Mouse (Mus musculus) adrenal gland, postnatal 10 days (tissue): ENCODE measurements around the gene Add2. TPM values are rescaled to one million over a fixed set of nuclear protein-coding genes. Genes with fewer than 3 reads are reported as not detected.

Experiments
- DNase-seq: peaks from one replicate; pipeline ENCODE4 v3.0.0; 2021; ENCODE audit warnings: mixed read lengths
- total RNA-seq, 2 experiments: library from RNA; stranded (reverse); gene quantifications; 2 replicates each; pipeline ENCODE4 v1.2.3; 2021

Add2 gene
- total RNA-seq, 2 experiments from 2014 or later = 5.3 to 11.8 TPM

DNA sequence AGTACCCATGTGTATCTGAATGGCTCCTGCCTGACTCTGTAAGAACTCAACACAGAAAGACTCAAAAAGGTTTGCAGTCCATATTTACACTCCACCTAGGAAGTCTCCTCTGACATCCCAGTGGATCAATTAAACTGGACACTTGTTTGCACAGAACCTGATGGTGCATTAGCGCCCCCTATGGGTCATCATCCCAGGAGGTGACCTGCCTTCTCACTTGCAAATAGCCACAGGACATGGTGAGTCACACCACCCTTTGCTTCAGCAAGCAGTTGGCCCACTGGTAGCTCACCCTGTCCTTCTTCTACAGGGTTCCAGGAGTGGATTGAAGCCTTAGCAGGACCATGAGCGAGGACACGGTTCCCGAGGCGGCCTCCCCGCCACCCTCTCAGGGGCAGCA is 57.0 kb downstream of the Add2 start:
- DNase-seq = peak; percentile 83

GRCm38 (mm10) chr6:86086851-86087571 is 58.5 kb downstream of the Add2 start:
- DNase-seq = peak; percentile 22

- no peak for DNase-seq
Observed at GRCm38 (mm10) chr6:86087813-86088212, 59.3 kb downstream of the Add2 start.

- DNase-seq = no peak
Observed at GRCm38 (mm10) chr6:86094202-86094838, 65.8 kb downstream of the Add2 start.

- DNase-seq = no peak
Observed at GRCm38 (mm10) chr6:86095518-86095917, 67.0 kb downstream of the Add2 start.

DNA sequence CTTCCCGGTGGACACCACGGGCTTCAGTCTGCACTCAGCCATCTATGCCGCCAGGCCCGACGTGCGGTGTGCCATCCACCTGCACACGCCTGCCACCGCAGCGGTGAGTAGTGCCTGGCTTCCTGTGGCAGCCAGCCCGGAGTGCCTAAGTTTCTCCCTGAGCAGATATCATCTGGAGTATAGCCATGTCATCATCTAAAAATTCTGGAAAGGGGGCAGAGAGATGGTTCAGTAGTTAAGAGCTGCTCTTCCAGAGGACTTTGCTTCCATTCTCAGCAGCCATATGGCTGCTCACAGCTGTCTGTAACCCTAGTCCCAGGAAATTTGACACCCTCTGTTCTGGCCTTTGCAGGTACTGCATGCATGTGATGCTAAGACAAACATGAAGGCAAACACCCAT is 68.3 kb downstream of the Add2 start:
- DNase-seq = no peak

DNA sequence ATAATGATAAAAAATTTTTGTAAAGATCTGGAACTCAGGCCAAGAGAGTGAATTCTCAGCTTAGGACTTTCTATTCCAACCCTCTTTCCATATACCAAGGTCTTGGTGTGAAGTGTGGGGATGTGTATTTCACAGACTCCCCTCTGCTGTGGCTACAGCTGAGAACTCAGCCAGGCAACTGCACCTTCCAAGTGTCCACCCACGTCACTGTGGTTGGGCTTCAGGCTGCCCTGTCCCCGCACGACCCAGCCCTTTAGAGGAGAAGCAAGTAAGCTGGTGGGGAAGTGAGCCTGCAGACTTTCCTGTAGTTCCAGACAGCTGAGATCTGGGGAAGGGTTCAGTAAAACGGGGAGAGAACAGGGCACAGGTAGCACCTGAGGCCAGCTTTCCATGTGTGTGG is 68.7 kb downstream of the Add2 start:
- DNase-seq = no peak

DNA sequence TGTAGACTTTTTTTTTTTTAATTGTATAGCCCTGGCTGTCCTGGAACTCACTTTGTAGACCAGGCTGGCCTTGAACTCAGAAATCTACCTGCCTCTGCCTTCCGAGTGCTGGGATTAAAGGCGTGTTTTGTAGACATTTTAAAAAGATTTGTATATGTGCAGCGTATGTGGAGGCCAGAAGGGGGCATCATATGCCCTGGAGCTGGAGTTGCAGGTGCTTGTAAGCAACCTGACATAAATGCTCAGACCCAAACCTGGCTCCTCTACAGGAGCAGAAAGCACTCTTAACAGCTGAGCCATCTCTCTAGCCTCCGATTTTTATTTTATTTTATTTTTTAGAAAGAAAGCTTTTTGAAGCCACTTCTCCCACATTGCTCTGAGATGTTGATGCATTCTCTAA is 70.5 kb downstream of the Add2 start:
- no peak for DNase-seq

GRCm38 (mm10) chr6:86101451-86101850 is 73.0 kb downstream of the Add2 start:
- no peak for DNase-seq

DNA sequence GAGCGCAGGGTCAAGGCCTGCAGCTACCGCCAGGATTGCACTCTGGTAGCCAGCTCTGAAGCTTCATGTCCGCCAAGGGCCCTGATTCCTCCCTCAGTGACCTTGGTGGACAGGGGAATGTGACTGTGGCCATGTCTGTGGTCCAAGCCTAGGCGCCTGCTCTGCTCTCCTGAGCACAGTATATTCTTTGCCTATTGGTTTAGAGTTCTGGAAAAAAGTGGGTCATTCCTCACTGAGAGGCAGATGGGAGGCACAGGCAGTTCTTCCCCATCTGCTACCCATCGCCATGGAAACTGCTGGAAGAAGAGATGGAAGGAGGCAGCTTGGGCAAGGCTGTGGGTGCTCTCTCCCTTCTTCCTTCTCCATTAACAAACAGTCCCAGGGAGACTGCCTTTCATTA is 74.4 kb downstream of the Add2 start:
- DNase-seq = no peak

- no peak for DNase-seq
Observed at GRCm38 (mm10) chr6:86103614-86104013, 75.1 kb downstream of the Add2 start.

- no peak for DNase-seq
Observed at GRCm38 (mm10) chr6:86104719-86105118, 76.2 kb downstream of the Add2 start.

- DNase-seq = no peak
Observed at GRCm38 (mm10) chr6:86106045-86106444, 77.6 kb downstream of the Add2 start.

GRCm38 (mm10) chr6:86107101-86107500 is 78.6 kb downstream of the Add2 start:
- no peak for DNase-seq

DNA sequence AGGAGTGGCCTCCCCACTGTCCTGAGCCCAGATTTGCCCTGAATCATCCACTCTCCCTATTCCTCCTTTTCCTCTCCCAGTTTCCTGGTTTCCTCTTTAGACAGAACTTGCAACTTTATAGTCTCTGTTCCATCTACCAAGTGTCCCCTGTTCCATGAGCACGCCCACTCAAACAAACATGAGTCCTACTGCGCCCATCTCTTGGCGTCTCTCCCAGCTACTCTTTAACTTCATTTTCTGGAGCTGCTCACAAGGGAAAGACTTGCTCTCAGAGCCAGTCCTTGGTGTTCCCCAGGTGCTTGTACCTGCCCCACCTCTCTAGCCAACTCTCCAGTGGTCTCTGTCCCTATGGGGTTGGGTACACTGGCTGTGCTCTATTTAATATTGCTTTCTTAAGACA is 87.4 kb downstream of the Add2 start:
- DNase-seq = no peak

- no peak for DNase-seq
Observed at GRCm38 (mm10) chr6:86123057-86123456, 94.6 kb downstream of the Add2 start.

DNA sequence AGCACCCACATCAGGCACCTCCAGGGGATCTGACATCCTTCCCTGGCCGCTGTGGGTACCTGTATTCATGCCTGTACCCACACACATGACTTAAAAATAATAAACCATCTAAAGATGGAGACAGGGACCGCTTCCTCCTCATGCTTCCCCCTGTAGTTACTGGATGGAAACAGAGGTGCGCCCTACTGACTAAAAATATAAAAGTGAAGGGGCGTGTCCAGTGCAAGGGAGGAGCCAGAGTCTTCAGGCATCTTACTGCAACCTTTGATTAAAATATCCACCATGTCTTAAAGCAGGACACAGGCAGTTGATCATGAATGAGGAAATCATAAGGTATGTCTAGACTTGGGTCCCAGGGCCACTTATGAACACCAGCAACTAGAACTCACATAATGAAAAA is 97.3 kb downstream of the Add2 start:
- DNase-seq = no peak

- DNase-seq = peak; percentile 74
Observed at GRCm38 (mm10) chr6:86126953-86127581, 98.6 kb downstream of the Add2 start.

DNA sequence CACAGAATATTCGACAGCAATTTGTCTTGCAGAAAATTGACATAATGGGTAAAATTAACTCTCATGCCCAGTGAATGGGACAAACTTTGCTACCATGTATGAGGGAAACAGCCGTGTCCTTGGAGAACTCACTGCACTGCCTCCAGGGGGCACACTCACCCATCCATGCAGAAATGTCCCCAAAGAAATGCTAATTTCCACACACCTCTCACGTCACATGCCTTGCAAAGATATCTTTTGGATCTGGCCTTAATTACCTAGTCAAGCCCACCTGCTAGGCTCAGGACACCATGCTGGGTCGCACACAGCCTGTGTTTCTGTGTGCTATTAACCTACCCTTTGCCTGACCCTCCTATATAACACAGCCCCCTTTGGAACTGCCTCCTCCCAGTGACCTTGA is 100.0 kb downstream of the Add2 start:
- DNase-seq = peak; percentile 50

DNA sequence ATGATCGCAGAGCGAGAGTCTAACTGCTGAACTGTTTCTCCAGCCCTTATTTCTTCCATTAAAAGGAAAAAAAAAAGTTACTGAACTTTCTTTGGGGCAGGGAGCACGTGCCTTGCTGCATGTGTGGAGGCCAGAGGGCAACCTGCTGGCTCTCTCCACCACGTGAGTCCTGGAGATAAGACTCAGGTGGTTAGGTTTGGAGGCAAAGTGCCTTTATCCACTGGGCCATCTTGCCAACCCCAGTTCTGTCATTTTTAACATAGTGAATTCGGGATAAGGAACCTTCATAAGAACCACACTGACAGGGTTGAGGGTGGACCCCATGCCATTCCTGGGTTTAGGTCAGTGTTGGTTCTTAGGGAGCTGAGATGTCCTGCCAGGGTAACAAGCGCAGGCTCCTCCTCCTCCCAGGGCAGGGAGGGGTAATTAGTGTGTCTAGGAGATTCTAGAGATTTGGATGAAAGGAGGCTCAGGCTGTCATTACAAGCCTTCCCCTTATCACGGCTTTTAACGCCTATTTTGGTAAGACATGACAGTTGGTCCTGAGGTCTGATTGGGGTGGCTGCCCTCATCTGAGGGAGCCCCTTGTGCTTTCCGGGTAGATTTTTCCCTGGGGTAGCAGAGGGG is 101.5 kb downstream of the Add2 start:
- no peak for DNase-seq

DNA sequence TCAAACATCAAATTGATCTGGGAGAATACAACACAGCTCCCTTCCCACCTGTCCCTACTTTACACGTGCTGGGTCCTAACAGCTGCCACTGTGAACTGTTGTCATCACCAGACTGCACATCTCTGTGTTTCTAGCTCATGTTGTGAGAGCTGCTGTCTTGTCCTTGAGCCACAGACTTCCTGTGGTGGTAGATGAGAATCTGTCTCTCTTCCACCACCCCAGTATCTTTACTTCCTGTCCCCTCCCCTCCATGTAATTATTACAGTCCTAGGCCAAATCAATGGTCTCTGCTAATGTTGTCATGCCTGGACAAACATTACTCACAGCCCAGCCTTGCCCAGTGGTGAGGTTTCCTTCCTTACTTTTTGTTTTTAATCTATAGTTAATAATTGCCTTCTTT is 105.4 kb downstream of the Add2 start:
- no peak for DNase-seq

GRCm38 (mm10) chr6:86136206-86136605 is 107.7 kb downstream of the Add2 start:
- DNase-seq = no peak

DNA sequence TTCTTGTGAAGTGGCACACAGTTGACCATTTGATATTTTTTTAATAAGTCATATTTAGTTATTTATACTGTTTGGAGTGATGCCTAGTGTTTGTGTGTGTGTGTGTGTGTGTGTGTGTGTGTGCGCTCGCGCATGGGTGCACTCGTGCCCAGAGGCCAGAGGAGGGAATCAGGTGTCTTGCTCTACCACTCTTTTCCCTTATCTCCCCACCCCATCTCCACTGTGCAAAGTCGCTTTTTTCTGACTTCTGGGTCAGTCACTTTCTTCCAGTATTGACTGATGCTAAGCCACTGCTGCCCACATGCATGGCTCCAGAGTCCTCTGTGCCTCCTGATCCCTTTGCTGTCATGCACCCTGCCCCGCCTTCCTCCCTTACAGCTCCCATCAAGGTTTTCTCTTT is 112.8 kb downstream of the Add2 start:
- DNase-seq = no peak
